ENCODE assay signal across 13 mouse cellular contexts in genomic region chr17:23533591-23534490, GRCm38 (mm10). TPM values are rescaled to one million over a fixed set of nuclear protein-coding genes. Genes with fewer than 3 reads are reported as not detected.
DNase-seq lines count a peak whose midpoint lies in the region; ATAC-seq lines count a peak whose summit lies in the region.
"Not testable (repeated sequence)": the region's sequence is repeated elsewhere in the genome, so short reads cannot be mapped to it uniquely, and the experiment has no call there.
"Had no signal": no experiment of that assay in that cellular context is flagged by ENCODE, and none has a peak within 500 bp of the region (broad histone marks: within the 10 kb centered on the region; RNA-seq: fewer than 3 reads in every experiment).

No protein-coding gene starts in this region.

- H3K27ac ChIP-seq in heart, embryonic 11.5 days (ENCODE audit: low read depth, low read length); intestine, embryonic 14.5 days (ENCODE audit: low read depth); liver, embryonic 12.5 days; stomach, embryonic 16.5 days (ENCODE audit: low read length): not testable (repeated sequence)

- peak overlapping the region; percentile 57 for H3K4me2 ChIP-seq in heart, embryonic 11.5 days
- H3K4me2 ChIP-seq in intestine, embryonic 14.5 days (ENCODE audit: low read length); stomach, embryonic 16.5 days (ENCODE audit: low read depth, low read length): not testable (repeated sequence)
- H3K4me2 ChIP-seq in liver, embryonic 12.5 days, result peak overlapping the region; percentile 63

- peak; percentile 77 for ATAC-seq in heart, embryonic 11.5 days (replicated peaks; ENCODE audit: insufficient number of reproducible peaks, low FRiP score, low TSS enrichment)
- ATAC-seq in intestine, embryonic 14.5 days (replicated peaks; ENCODE audit: low FRiP score, low TSS enrichment, low read depth), result 0 out of 2 replicates have a peak, but pooled peaks have one; percentile 37
- peak; percentile 75 for ATAC-seq in liver, embryonic 12.5 days
- 0 out of 2 replicates have a peak, but pooled peaks have one; percentile 47 for ATAC-seq in stomach, embryonic 16.5 days (ENCODE audit: insufficient read depth, low FRiP score)

- not testable (repeated sequence) for H3K9me3 ChIP-seq in erythroblast, embryonic 14.5 days (ENCODE audit: control insufficient read depth, low read length); heart, embryonic 11.5 days (replicated peaks; ENCODE audit: control insufficient read depth, low read length); intestine, embryonic 14.5 days (ENCODE audit: control insufficient read depth, low read length); liver, embryonic 12.5 days (replicated peaks); megakaryocyte, embryonic 14.5 days; stomach, embryonic 16.5 days (replicated peaks; ENCODE audit: control insufficient read depth, low read length)

- H3K9ac ChIP-seq in heart, embryonic 11.5 days (ENCODE audit: low read depth, low read length); intestine, embryonic 14.5 days (ENCODE audit: low read length); stomach, embryonic 16.5 days (ENCODE audit: low read length): not testable (repeated sequence)
- peak overlapping the region; percentile 46; the same call in 1 of the 2 replicates for H3K9ac ChIP-seq in liver, embryonic 12.5 days

- DNase-seq in A20 (ENCODE audit: low read depth, low spot score) (peak; percentile 67), R1 (ENCODE audit: low read depth, low spot score) (peak; percentile 61)
- not testable (repeated sequence) for DNase-seq in intestine, embryonic 14.5 days (ENCODE audit: low spot score)

- 9% methylated on average over 10 of the region's 23 CpGs for WGBS in heart, embryonic 11.5 days (ENCODE audit: insufficient replicate concordance)
- WGBS in intestine, embryonic 14.5 days, result 9% methylated on average over 10 of the region's 23 CpGs
- 7% methylated on average over 11 of the region's 23 CpGs for WGBS in liver, embryonic 12.5 days (ENCODE audit: insufficient replicate concordance)
- 8% methylated on average over 10 of the region's 23 CpGs for WGBS in stomach, embryonic 16.5 days

- H3K4me3 ChIP-seq in erythroblast, embryonic 14.5 days (replicated peaks), result peak overlapping the region; percentile 50
- H3K4me3 ChIP-seq in heart, embryonic 11.5 days (ENCODE audit: low read depth, low read length), result peak overlapping the region; percentile 19; the same call in 1 of the 2 replicates
- not testable (repeated sequence) for H3K4me3 ChIP-seq in intestine, embryonic 14.5 days (ENCODE audit: low read depth, low read length)
- H3K4me3 ChIP-seq in liver, embryonic 12.5 days, result peak overlapping the region; percentile 42
- H3K4me3 ChIP-seq in megakaryocyte, embryonic 14.5 days (replicated peaks), result peak overlapping the region; percentile 87
- H3K4me3 ChIP-seq in stomach, embryonic 16.5 days (replicated peaks; ENCODE audit: low read length), result 0 out of 2 replicates have a peak overlapping the region, but pooled peaks have one; percentile 3

- H3K36me3 ChIP-seq in erythroblast, embryonic 14.5 days (ENCODE audit: control insufficient read depth); heart, embryonic 11.5 days (ENCODE audit: control insufficient read depth, insufficient read depth, low read length); intestine, embryonic 14.5 days (ENCODE audit: control insufficient read depth, insufficient read depth, low read length); liver, embryonic 12.5 days; megakaryocyte, embryonic 14.5 days (replicated peaks; ENCODE audit: low read length); stomach, embryonic 16.5 days (ENCODE audit: control insufficient read depth, insufficient read depth, low read length): not testable (repeated sequence)

- H3K27me3 ChIP-seq in erythroblast, embryonic 14.5 days (ENCODE audit: control insufficient read depth), result peaks cover 13% of the 10 kb centered on the region
- not testable (repeated sequence) for H3K27me3 ChIP-seq in heart, embryonic 11.5 days (ENCODE audit: control insufficient read depth, insufficient read depth, low read length); liver, embryonic 12.5 days (replicated peaks); megakaryocyte, embryonic 14.5 days (replicated peaks); stomach, embryonic 16.5 days (ENCODE audit: control insufficient read depth, insufficient read depth, low read length)
- H3K27me3 ChIP-seq in intestine, embryonic 14.5 days (replicated peaks; ENCODE audit: control insufficient read depth, insufficient read depth, low read length), result peaks cover 30% of the 10 kb centered on the region

- peaks cover 28% of the 10 kb centered on the region for H3K4me1 ChIP-seq in erythroblast, embryonic 14.5 days (ENCODE audit: control insufficient read depth)
- not testable (repeated sequence) for H3K4me1 ChIP-seq in heart, embryonic 11.5 days (ENCODE audit: control insufficient read depth, insufficient read depth, low read length); intestine, embryonic 14.5 days (replicated peaks; ENCODE audit: control insufficient read depth, insufficient read depth, low read length); stomach, embryonic 16.5 days (ENCODE audit: control insufficient read depth, insufficient read depth, low read length)
- peaks cover 32% of the 10 kb centered on the region for H3K4me1 ChIP-seq in liver, embryonic 12.5 days
- H3K4me1 ChIP-seq in megakaryocyte, embryonic 14.5 days, result peaks cover 30% of the 10 kb centered on the region

RNA-seq across cellular contexts. Expression of gene Zfp213, which starts 30.2 kb away (rescaled TPM):
- polyA plus RNA-seq in erythroblast, embryonic 14.5 days (2012), result 0.22 and 0.26 TPM in 2 replicates
- polyA plus RNA-seq in heart, embryonic 11.5 days (2014; fragmentation: Nextera tagmentation; extraction: Ambion mirVana), result 15.1 and 17.4 TPM in 2 replicates
- 19.1 and 19.7 TPM in 2 replicates for polyA plus RNA-seq in intestine, embryonic 14.5 days (2014; fragmentation: Nextera tagmentation; extraction: Ambion mirVana)
- polyA plus RNA-seq in liver, embryonic 12.5 days (2016; fragmentation: Nextera tagmentation; extraction: Ambion mirVana), result 8.3 and 9.1 TPM in 2 replicates
- polyA plus RNA-seq in megakaryocyte, embryonic 14.5 days (2012; ENCODE audit: insufficient read depth, low replicate concordance), result 4.9 and 8.0 TPM in 2 replicates
- polyA plus RNA-seq in stomach, embryonic 16.5 days (2015; fragmentation: Nextera tagmentation; extraction: Ambion mirVana), result 15.1 and 17.2 TPM in 2 replicates

RNA-seq across cellular contexts. Expression of gene Vmn2r117, which starts 54.3 kb away (rescaled TPM):
- polyA plus RNA-seq in erythroblast, embryonic 14.5 days (2012), result under 0.01 TPM in 1 of 2 replicates, not detected in the other
- not detected in 2 replicates for polyA plus RNA-seq in heart, embryonic 11.5 days (2014; fragmentation: Nextera tagmentation; extraction: Ambion mirVana)
- polyA plus RNA-seq in intestine, embryonic 14.5 days (2014; fragmentation: Nextera tagmentation; extraction: Ambion mirVana), result not detected in 2 replicates
- polyA plus RNA-seq in liver, embryonic 12.5 days (2016; fragmentation: Nextera tagmentation; extraction: Ambion mirVana), result not detected in 2 replicates
- polyA plus RNA-seq in megakaryocyte, embryonic 14.5 days (2012; ENCODE audit: insufficient read depth, low replicate concordance), result 0.01 TPM in 1 of 2 replicates, not detected in the other
- polyA plus RNA-seq in stomach, embryonic 16.5 days (2015; fragmentation: Nextera tagmentation; extraction: Ambion mirVana), result not detected in 2 replicates
- polyA plus RNA-seq: hindbrain, postnatal 0 days; kidney, embryonic 14.5 days; lung, embryonic 16.5 days; midbrain, embryonic 12.5 days; stomach, embryonic 14.5 days had no signal
